Mouse (Mus musculus) forebrain, embryonic 13.5 days (tissue): Measurements from ENCODE around the gene Entr1. TPM values are rescaled to one million over a fixed set of nuclear protein-coding genes. Genes with fewer than 3 reads are reported as not detected.
"Not testable (repeated sequence)": the region's sequence is repeated elsewhere in the genome, so short reads cannot be mapped to it uniquely, and the experiment has no call there.

ENCODE experiments used
- ATAC-seq: fragments of 200-750 bp; cut with Nextera tagmentation; 2 replicates; pipeline ENCODE4 v1.8.0; 2017
- H3K27ac ChIP-seq: fragments of 300-500 bp; sonication (generic); 2 replicates; pipeline ENCODE4 v1.5.1; 2015; ENCODE audit warnings: inconsistent platforms, mild to moderate bottlenecking, moderate library complexity
- H3K27me3 ChIP-seq: fragments of 300-500 bp; sonication (generic); 2 replicates; pipeline ENCODE4 v1.6.1; 2015; ENCODE audit warnings: mild to moderate bottlenecking, inconsistent platforms
- H3K36me3 ChIP-seq: fragments of 300-500 bp; sonication (generic); 2 replicates; pipeline ENCODE4 v1.6.1; 2015; ENCODE audit warnings: mild to moderate bottlenecking, inconsistent platforms; ENCODE audit not compliant: poor library complexity, severe bottlenecking
- H3K4me1 ChIP-seq: fragments of 300-500 bp; sonication (generic); 2 replicates; pipeline ENCODE4 v1.6.1; 2015; ENCODE audit warnings: inconsistent platforms
- H3K4me2 ChIP-seq: fragments of 300-500 bp; sonication (generic); 2 replicates; pipeline ENCODE4 v1.6.1; 2015; ENCODE audit warnings: inconsistent platforms, mild to moderate bottlenecking, moderate library complexity
- H3K4me3 ChIP-seq: fragments of 300-500 bp; sonication (generic); 2 replicates; pipeline ENCODE4 v1.5.1; 2015; ENCODE audit warnings: mild to moderate bottlenecking, inconsistent platforms
- H3K9ac ChIP-seq: fragments of 300-500 bp; sonication (generic); 2 replicates; pipeline ENCODE4 v1.6.1; 2015; ENCODE audit warnings: mild to moderate bottlenecking, inconsistent platforms
- H3K9me3 ChIP-seq: fragments of 300-500 bp; sonication (generic); replicated peaks from 2 replicates; pipeline ENCODE4 v1.6.1; 2016; ENCODE audit warnings: inconsistent platforms
- WGBS: fragments of 180-500 bp; shearing (Covaris S2); methylation state at CpG from one replicate; pipeline ENCODE4 v1.1.7; 2015; 5-methylcytosine and 5-hydroxymethylcytosine counted together
- polyA plus RNA-seq: library from polyadenylated mRNA; unstranded; fragments of >200 nt; fragmentation: Nextera tagmentation; extraction: Ambion mirVana; gene quantifications from 2 replicates; pipeline ENCODE4 v1.2.1, GENCODE M21; 2015

The Entr1 gene
- polyA plus RNA-seq, 1 experiment from 2014 or later: 156 TPM

- H3K27ac ChIP-seq: peak overlapping the region; percentile 66; the same call in 1 of the 2 replicates
- peaks cover 16% of the 10 kb centered on the region for H3K4me1 ChIP-seq
- peak overlapping the region; percentile 98 for H3K4me2 ChIP-seq
- H3K27me3 ChIP-seq, H3K9me3 ChIP-seq: not testable (repeated sequence)
- WGBS: 38% methylated on average over 6 of the region's 6 CpGs
- H3K9ac ChIP-seq: peak overlapping the region; percentile 85
- peak; percentile 52 for ATAC-seq
- H3K36me3 ChIP-seq: peaks cover 68% of the 10 kb centered on the region
- peak overlapping the region; percentile 87 for H3K4me3 ChIP-seq
Observed at GRCm38 (mm10) chr2:26380871-26381270, 8.2 kb downstream of the Entr1 start.

- no peaks in the 10 kb centered on the region for H3K27me3 ChIP-seq
- WGBS: under 1% methylated on average over 38 of the region's 38 CpGs
- peak within 1 kb of the TSS; percentile 85 for H3K9ac ChIP-seq
- peaks cover 68% of the 10 kb centered on the region for H3K36me3 ChIP-seq
- peak; percentile 97 for ATAC-seq
- H3K4me3 ChIP-seq: peak within 1 kb of the TSS; percentile 87
- peaks cover 16% of the 10 kb centered on the region for H3K4me1 ChIP-seq
- H3K27ac ChIP-seq: peak within 1 kb of the TSS; percentile 66
- peak within 1 kb of the TSS; percentile 98 for H3K4me2 ChIP-seq
- H3K9me3 ChIP-seq: no peaks in the 10 kb centered on the region
Observed at GRCm38 (mm10) chr2:26380131-26380771, 8.9 kb downstream of the Entr1 start, which contains the start of gene Snapc4. Gene Snapc4 (minus strand): TSS chr2:26380653.

- WGBS: 95% methylated on average over 8 of the region's 8 CpGs
- no peaks in the 10 kb centered on the region for H3K27me3 ChIP-seq
- no peak overlapping the region for H3K27ac ChIP-seq
- no peaks in the 10 kb centered on the region for H3K4me1 ChIP-seq
- no peak overlapping the region for H3K9ac ChIP-seq
- no peak for ATAC-seq
- no peak overlapping the region for H3K4me3 ChIP-seq
- H3K4me2 ChIP-seq: no peak overlapping the region
- H3K36me3 ChIP-seq: peaks cover 100% of the 10 kb centered on the region
- H3K9me3 ChIP-seq: no peaks in the 10 kb centered on the region
Observed at GRCm38 (mm10) chr2:26372396-26372795, 16.7 kb downstream of the Entr1 start.

GRCm38 (mm10) chr2:26368572-26368971 is 20.5 kb downstream of the Entr1 start:
- ATAC-seq: no peak
- H3K4me3 ChIP-seq: no peak overlapping the region

GRCm38 (mm10) chr2:26367911-26368310 is 21.2 kb downstream of the Entr1 start:
- Histone ChIP-seq H3K4me3 (no peak overlapping the region), H3K27me3 (no peaks in the 10 kb centered on the region), H3K27ac (no peak overlapping the region), H3K9ac (no peak overlapping the region), H3K4me2 (no peak overlapping the region), H3K9me3 (no peaks in the 10 kb centered on the region), H3K4me1 (no peaks in the 10 kb centered on the region), H3K36me3 (peaks cover 100% of the 10 kb centered on the region)
- ATAC-seq: no peak
- WGBS: 95% methylated on average over 6 of the region's 6 CpGs

More at GRCm38 (mm10) chr2:26368572-26368971, 20.5 kb downstream of the Entr1 start:
- Histone ChIP-seq H3K9me3 (no peaks in the 10 kb centered on the region), H3K27ac (no peak overlapping the region), H3K36me3 (peaks cover 100% of the 10 kb centered on the region), H3K4me1 (no peaks in the 10 kb centered on the region), H3K4me2 (no peak overlapping the region), H3K27me3 (no peaks in the 10 kb centered on the region), H3K9ac (no peak overlapping the region)
- 85% methylated on average over 1 of the region's 1 CpGs for WGBS

GRCm38 (mm10) chr2:26364738-26365465 is 24.2 kb downstream of the Entr1 start:
- WGBS: 89% methylated on average over 10 of the region's 10 CpGs
- no peaks in the 10 kb centered on the region for H3K9me3 ChIP-seq
- H3K27ac ChIP-seq: no peak overlapping the region
- no peak overlapping the region for H3K9ac ChIP-seq
- H3K36me3 ChIP-seq: peaks cover 76% of the 10 kb centered on the region
- ATAC-seq: no peak
- no peak overlapping the region for H3K4me2 ChIP-seq
- no peaks in the 10 kb centered on the region for H3K27me3 ChIP-seq
- H3K4me1 ChIP-seq: no peaks in the 10 kb centered on the region
- no peak overlapping the region for H3K4me3 ChIP-seq

GRCm38 (mm10) chr2:26363481-26363880 is 25.6 kb downstream of the Entr1 start:
- Histone ChIP-seq H3K4me3 (no peak overlapping the region), H3K36me3 (peaks cover 62% of the 10 kb centered on the region), H3K27ac (no peak overlapping the region), H3K4me1 (no peaks in the 10 kb centered on the region), H3K4me2 (no peak overlapping the region), H3K9me3 (no peaks in the 10 kb centered on the region), H3K27me3 (no peaks in the 10 kb centered on the region), H3K9ac (no peak overlapping the region)
- WGBS: 91% methylated on average over 5 of the region's 5 CpGs
- ATAC-seq: no peak

- no peak for ATAC-seq
- no peak overlapping the region for H3K4me3 ChIP-seq
- WGBS: 81% methylated on average over 5 of the region's 5 CpGs
- no peak overlapping the region for H3K4me2 ChIP-seq
- no peaks in the 10 kb centered on the region for H3K9me3 ChIP-seq
- H3K27ac ChIP-seq: no peak overlapping the region
- H3K27me3 ChIP-seq: no peaks in the 10 kb centered on the region
- H3K4me1 ChIP-seq: no peaks in the 10 kb centered on the region
- H3K9ac ChIP-seq: no peak overlapping the region
- peaks cover 57% of the 10 kb centered on the region for H3K36me3 ChIP-seq
Observed at GRCm38 (mm10) chr2:26362991-26363390, 26.1 kb downstream of the Entr1 start.

- H3K9ac ChIP-seq: no peak within 1 kb of the TSS
- H3K27ac ChIP-seq: no peak within 1 kb of the TSS
- H3K4me1 ChIP-seq: no peaks in the 10 kb centered on the region
- ATAC-seq: no peak
- H3K27me3 ChIP-seq: no peaks in the 10 kb centered on the region
- H3K4me3 ChIP-seq: no peak within 1 kb of the TSS
- no peak within 1 kb of the TSS for H3K4me2 ChIP-seq
- H3K36me3 ChIP-seq: peaks cover 35% of the 10 kb centered on the region
- H3K9me3 ChIP-seq: no peaks in the 10 kb centered on the region
- 58% methylated on average over 3 of the region's 3 CpGs for WGBS
Observed at GRCm38 (mm10) chr2:26360772-26361171, 28.3 kb downstream of the Entr1 start, which contains the start of gene Card9. Gene Card9 (minus strand): TSS chr2:26360918.

GRCm38 (mm10) chr2:26359983-26360382 is 29.1 kb downstream of the Entr1 start:
- Histone ChIP-seq H3K4me2 (no peak overlapping the region), H3K9ac (no peak overlapping the region), H3K4me3 (no peak overlapping the region), H3K27ac (no peak overlapping the region), H3K4me1 (no peaks in the 10 kb centered on the region), H3K9me3 (no peaks in the 10 kb centered on the region), H3K27me3 (no peaks in the 10 kb centered on the region), H3K36me3 (peaks cover 27% of the 10 kb centered on the region)
- ATAC-seq: no peak
- 94% methylated on average over 6 of the region's 6 CpGs for WGBS

GRCm38 (mm10) chr2:26358667-26359320 is 30.3 kb downstream of the Entr1 start:
- H3K4me2 ChIP-seq: no peak overlapping the region
- no peaks in the 10 kb centered on the region for H3K4me1 ChIP-seq
- H3K27me3 ChIP-seq: no peaks in the 10 kb centered on the region
- H3K9ac ChIP-seq: no peak overlapping the region
- no peak overlapping the region for H3K27ac ChIP-seq
- 91% methylated on average over 13 of the region's 13 CpGs for WGBS
- H3K4me3 ChIP-seq: no peak overlapping the region
- no peak for ATAC-seq
- H3K36me3 ChIP-seq: peaks cover 15% of the 10 kb centered on the region
- no peaks in the 10 kb centered on the region for H3K9me3 ChIP-seq

GRCm38 (mm10) chr2:26357484-26357883 is 31.6 kb downstream of the Entr1 start:
- Histone ChIP-seq H3K4me1 (peaks cover 11% of the 10 kb centered on the region), H3K9me3 (no peaks in the 10 kb centered on the region), H3K4me3 (no peak overlapping the region), H3K27me3 (no peaks in the 10 kb centered on the region), H3K4me2 (no peak overlapping the region), H3K9ac (no peak overlapping the region), H3K27ac (no peak overlapping the region), H3K36me3 (peaks cover 2% of the 10 kb centered on the region; the same call in 1 of the 2 replicates)
- 50% methylated on average over 15 of the region's 15 CpGs for WGBS
- no peak for ATAC-seq
